Mouse (Mus musculus): ENCODE measurements around the gene Olfr591. TPM values are rescaled to one million over a fixed set of nuclear protein-coding genes. Genes with fewer than 3 reads are reported as not detected.

The Olfr591 gene
- total and polyA plus RNA-seq, 3 experiments, result not detected

DNA sequence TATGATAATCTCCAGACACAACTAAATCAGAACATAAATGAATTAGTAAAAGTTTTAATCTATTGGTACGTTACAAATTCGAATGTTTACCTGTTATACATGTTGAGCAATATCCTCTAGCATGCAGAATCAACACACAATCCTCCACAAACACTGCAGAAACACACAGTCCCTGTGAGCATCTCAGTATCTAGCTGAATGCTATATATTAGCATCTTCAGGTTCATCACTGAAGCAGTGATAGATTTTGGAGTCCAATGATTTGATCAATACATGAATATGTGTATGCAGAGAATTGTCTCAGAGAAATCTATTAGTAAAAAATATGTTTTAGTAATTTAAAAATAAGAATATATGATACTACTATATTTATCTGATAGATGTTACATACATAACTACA lies 21.9 kb downstream of the Olfr591 start, which contains the start of gene Olfr589:
Gene Olfr589 (minus strand): TSS at position 101 of the 400 bp plus-strand sequence.
- Histone ChIP-seq H3K36me3 (replicated peaks in 1 of 2; ENCODE audit: control insufficient read depth in 1 of 2, insufficient read depth in 1 of 2, low read length in 1 of 2) (no peaks in the 10 kb centered on the region), H3K79me2 (replicated peaks; ENCODE audit: control insufficient read depth, extremely low read depth, insufficient read depth, poor library complexity, severe bottlenecking) (no peaks in the 10 kb centered on the region), H3K4me1 (ENCODE audit: control insufficient read depth in 1 of 2, insufficient read depth in 2 of 2) (no peaks in the 10 kb centered on the region), H3K27me3 (replicated peaks) (no peaks in the 10 kb centered on the region), H3K9ac (ENCODE audit: insufficient read depth, low read depth) (no peak within 1 kb of the TSS), H3K4me2 (ENCODE audit: insufficient read depth, low read depth, poor library complexity, severe bottlenecking) (no peak within 1 kb of the TSS), H3K9me3 (replicated peaks; ENCODE audit: low read length) (no peaks in the 10 kb centered on the region), H3K4me3 (replicated peaks in 1 of 3; ENCODE audit: low read depth in 2 of 3, low read length in 2 of 3, poor library complexity in 1 of 3) (no peak within 1 kb of the TSS), H3K27ac (ENCODE audit: insufficient read depth, low read depth) (no peak within 1 kb of the TSS)
- dilution Hi-C loops (cut with MboI; ENCODE audit: extremely low pct_ligation_motif_present, extremely low pct_unique_long_range_greater_than_20kb, low sequenced_read_pairs) (no loop called here), in situ Hi-C loops (cut with MboI; ENCODE audit: low pct_ligation_motif_present, low pct_unique_long_range_greater_than_20kb, low sequenced_read_pairs) (no loop called here)
- no peak for TF ChIP-seq HCFC1 (IDR thresholded peaks at IDR 0.05; ENCODE audit: low read depth, low read length)
- no peak for TF ChIP-seq RCOR1 (conservative IDR thresholded peaks at IDR 0.05; ENCODE audit: low read depth, low read length)
- DNase-seq (ENCODE audit: extremely low read depth), result no peak

DNA sequence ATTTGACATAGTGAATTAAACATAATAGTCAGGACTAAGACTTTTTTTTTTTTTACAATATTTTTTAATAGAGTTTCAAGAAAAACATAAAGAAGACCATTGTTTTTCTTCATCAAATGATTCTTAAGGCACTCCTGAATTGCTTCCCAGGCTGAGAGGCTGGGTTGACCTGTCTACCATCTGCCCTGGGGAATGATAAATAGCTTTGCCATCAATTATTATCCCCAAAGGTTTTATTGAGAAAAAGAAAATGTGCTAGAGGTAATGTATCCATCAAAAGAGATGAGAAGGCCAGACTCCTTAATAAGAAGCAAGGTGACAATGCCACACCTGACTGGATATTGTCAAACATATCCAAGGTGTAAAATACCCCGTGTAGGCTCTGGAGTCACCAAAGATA lies 37.6 kb downstream of the Olfr591 start, which contains the start of gene Olfr588-ps1:
Gene Olfr588-ps1 (plus strand): TSS at position 301 of the 400 bp plus-strand sequence.
- Histone ChIP-seq H3K27me3 (replicated peaks) (no peaks in the 10 kb centered on the region), H3K27ac (ENCODE audit: insufficient read depth, low read depth) (no peak within 1 kb of the TSS), H3K4me1 (ENCODE audit: control insufficient read depth in 1 of 2, insufficient read depth in 2 of 2) (no peaks in the 10 kb centered on the region), H3K79me2 (replicated peaks; ENCODE audit: control insufficient read depth, extremely low read depth, insufficient read depth, poor library complexity, severe bottlenecking) (no peaks in the 10 kb centered on the region), H3K9me3 (replicated peaks; ENCODE audit: low read length) (no peaks in the 10 kb centered on the region), H3K36me3 (replicated peaks in 1 of 2; ENCODE audit: control insufficient read depth in 1 of 2, insufficient read depth in 1 of 2, low read length in 1 of 2) (no peaks in the 10 kb centered on the region), H3K4me2 (ENCODE audit: insufficient read depth, low read depth, poor library complexity, severe bottlenecking) (no peak within 1 kb of the TSS), H3K9ac (ENCODE audit: insufficient read depth, low read depth) (no peak within 1 kb of the TSS), H3K4me3 (replicated peaks in 1 of 3; ENCODE audit: low read depth in 2 of 3, low read length in 2 of 3, poor library complexity in 1 of 3) (no peak within 1 kb of the TSS)
- no peak for DNase-seq (ENCODE audit: extremely low read depth)
- in situ Hi-C loops (cut with MboI; ENCODE audit: low pct_ligation_motif_present, low pct_unique_long_range_greater_than_20kb, low sequenced_read_pairs) (no loop called here), dilution Hi-C loops (cut with MboI; ENCODE audit: extremely low pct_ligation_motif_present, extremely low pct_unique_long_range_greater_than_20kb, low sequenced_read_pairs) (no loop called here)
- TF ChIP-seq NRF1 (IDR thresholded peaks at IDR 0.05; ENCODE audit: low read depth, low read length) (no peak), SIN3A (IDR thresholded peaks at IDR 0.05; ENCODE audit: low read length) (no peak), KAT2A (IDR thresholded peaks at IDR 0.05; ENCODE audit: insufficient replicate concordance, low read length) (no peak), CHD2 (IDR thresholded peaks at IDR 0.05; ENCODE audit: low read length) (no peak), JUN (IDR thresholded peaks at IDR 0.05; ENCODE audit: insufficient read depth, low read depth, low read length) (no peak), ZNF384 (IDR thresholded peaks at IDR 0.05; ENCODE audit: low read depth, low read length) (no peak), MAZ (IDR thresholded peaks at IDR 0.05; ENCODE audit: low read depth, low read length) (no peak), RAD21 (IDR thresholded peaks at IDR 0.05; ENCODE audit: low read depth, low read length) (no peak), JUND (conservative IDR thresholded peaks at IDR 0.05; ENCODE audit: low read depth, low read length) (no peak), POLR2A (IDR thresholded peaks at IDR 0.05; ENCODE audit: low read depth, low read length) (no peak), ZMIZ1 (IDR thresholded peaks at IDR 0.05; ENCODE audit: low read depth, low read length) (no peak), IRF4 (IDR thresholded peaks at IDR 0.05; ENCODE audit: low read depth, low read length) (no peak), ZC3H11A (IDR thresholded peaks at IDR 0.05; ENCODE audit: low read depth, low read length) (no peak), CTCF (conservative IDR thresholded peaks at IDR 0.05 in 1 of 2, IDR thresholded peaks at IDR 0.05 in 1 of 2; ENCODE audit: low read depth in 2 of 2, low read length in 2 of 2) (no peak)
